Mouse (Mus musculus) MEL (cell line): ENCODE measurements at regions not wholly inside any gene's neighbourhood (a gene's known extent, or its start where the extent isn't known, plus 50 kb on each side); places are given as distances from the start of the nearest gene placed in this dataset.

Source experiments
- DNase-seq: peaks from one replicate; pipeline ENCODE4 v3.0.0; 2011; ENCODE audit warnings: low read depth, low spot score
- H3K27ac ChIP-seq: 2 replicates; pipeline ENCODE4 v1.5.1; 2012; ENCODE audit warnings: low read depth, mild to moderate bottlenecking, control low read depth, low read length, moderate library complexity; ENCODE audit not compliant: control insufficient read depth
- H3K27me3 ChIP-seq, 2 experiments: fragments of 150-350 bp in 1 of 2; sonication (generic) in 1 of 2; 2 replicates each; pipeline ENCODE4 v1.6.1; 2012; ENCODE audit warnings: low read length in 2 of 2, mild to moderate bottlenecking in 2 of 2, improper control_type of control experiment in 1 of 2, moderate library complexity in 1 of 2; ENCODE audit not compliant: insufficient read depth in 2 of 2, control insufficient read depth in 1 of 2
- H3K36me3 ChIP-seq, 2 experiments: 2 replicates each; pipeline ENCODE4 v1.6.1; 2012 to 2014; ENCODE audit warnings: low read length in 2 of 2, improper control_type of control experiment in 1 of 2, inconsistent platforms in 1 of 2, mild to moderate bottlenecking in 1 of 2; ENCODE audit not compliant: insufficient read depth in 2 of 2, control insufficient read depth in 1 of 2
- H3K4me1 ChIP-seq, 2 experiments: fragments of 150-350 bp in 1 of 2; sonication (generic) in 1 of 2; 2 replicates each; pipeline ENCODE4 v1.6.1; 2012; ENCODE audit warnings: low read length in 2 of 2, improper control_type of control experiment in 1 of 2, mild to moderate bottlenecking in 1 of 2; ENCODE audit not compliant: insufficient read depth in 2 of 2, control insufficient read depth in 1 of 2
- H3K4me3 ChIP-seq, 2 experiments: fragments of 150-350 bp in 1 of 2; sonication (generic) in 1 of 2; 2 replicates each; pipeline ENCODE4 v1.5.1; 2012; ENCODE audit warnings: low read depth in 2 of 2, low read length in 2 of 2, mild to moderate bottlenecking in 2 of 2, moderate library complexity in 2 of 2, control low read depth in 1 of 2, improper control_type of control experiment in 1 of 2; ENCODE audit not compliant: control insufficient read depth in 1 of 2, insufficient read depth in 1 of 2
- H3K79me2 ChIP-seq: 2 replicates; pipeline ENCODE4 v1.6.1; 2012; ENCODE audit warnings: mild to moderate bottlenecking, low read length, moderate library complexity; ENCODE audit not compliant: control insufficient read depth, poor library complexity, insufficient read depth
- H3K9ac ChIP-seq: 2 replicates; pipeline ENCODE4 v1.6.1; 2012; ENCODE audit warnings: low read depth, mild to moderate bottlenecking, control low read depth, low read length, moderate library complexity; ENCODE audit not compliant: control insufficient read depth, poor library complexity, severe bottlenecking
- H3K9me3 ChIP-seq: fragments of 150-350 bp; sonication (generic); replicated peaks from 2 replicates; pipeline ENCODE4 v1.6.1; 2012; ENCODE audit warnings: mild to moderate bottlenecking, low read length, improper control_type of control experiment, moderate library complexity; ENCODE audit not compliant: insufficient read depth
- CHD1 ChIP-seq: IDR thresholded peaks from 2 replicates; pipeline ENCODE4 v1.6.1; 2012; ENCODE audit warnings: low read depth, mild to moderate bottlenecking, inconsistent platforms, low read length, improper control_type of control experiment
- E2F4 ChIP-seq: IDR thresholded peaks from 2 replicates; pipeline ENCODE4 v1.6.1; 2011; ENCODE audit warnings: low read depth, low read length, improper control_type of control experiment, borderline replicate concordance
- ELF1 ChIP-seq: IDR thresholded peaks from 2 replicates; pipeline ENCODE4 v1.6.1; 2014; ENCODE audit warnings: low read depth, mild to moderate bottlenecking, inconsistent platforms, low read length, improper control_type of control experiment, moderate library complexity
- EP300 ChIP-seq, 2 experiments: IDR thresholded peaks; 2 replicates each; pipeline ENCODE4 v1.6.1; 2011; ENCODE audit warnings: improper control_type of control experiment in 2 of 2, low read length in 2 of 2, low read depth in 1 of 2, mild to moderate bottlenecking in 1 of 2
- HCFC1 ChIP-seq: IDR thresholded peaks from 2 replicates; pipeline ENCODE4 v1.6.1; 2012; ENCODE audit warnings: low read depth, mild to moderate bottlenecking, inconsistent platforms, low read length, improper control_type of control experiment, moderate library complexity
- JUND ChIP-seq: IDR thresholded peaks from 2 replicates; pipeline ENCODE4 v1.6.1; 2011; ENCODE audit warnings: low read depth, mild to moderate bottlenecking, improper control_type of control experiment, low read length
- KAT2A ChIP-seq: conservative IDR thresholded peaks from 2 replicates; pipeline ENCODE4 v1.6.1; 2012; ENCODE audit warnings: low read depth, low read length, improper control_type of control experiment, inconsistent platforms
- MAFK ChIP-seq: IDR thresholded peaks from 2 replicates; pipeline ENCODE4 v1.6.1; 2011; ENCODE audit warnings: low read depth, mild to moderate bottlenecking, low read length, improper control_type of control experiment, borderline replicate concordance
- MAX ChIP-seq: IDR thresholded peaks from 2 replicates; pipeline ENCODE4 v1.6.1; 2011; ENCODE audit warnings: low read length, improper control_type of control experiment
- MXI1 ChIP-seq: IDR thresholded peaks from 2 replicates; pipeline ENCODE4 v1.6.1; 2011; ENCODE audit warnings: mild to moderate bottlenecking, low read depth, low read length, improper control_type of control experiment
- MYB ChIP-seq: IDR thresholded peaks from 2 replicates; pipeline ENCODE4 v1.6.1; 2011; ENCODE audit warnings: mild to moderate bottlenecking, low read depth, low read length, improper control_type of control experiment
- MYC ChIP-seq: IDR thresholded peaks from 2 replicates; pipeline ENCODE4 v1.6.1; 2011; ENCODE audit warnings: low read depth, mild to moderate bottlenecking, low read length, improper control_type of control experiment, moderate library complexity
- POLR2A ChIP-seq, 2 experiments: IDR thresholded peaks; 2 replicates each; pipeline ENCODE4 v1.6.1; 2011 to 2012; ENCODE audit warnings: low read length in 2 of 2, mild to moderate bottlenecking in 2 of 2, control low read depth in 1 of 2, improper control_type of control experiment in 1 of 2, low read depth in 1 of 2, moderate library complexity in 1 of 2; ENCODE audit not compliant: control insufficient read depth in 1 of 2, insufficient read depth in 1 of 2, poor library complexity in 1 of 2
- POLR2AphosphoS2 ChIP-seq: IDR thresholded peaks from 2 replicates; pipeline ENCODE4 v1.6.1; 2011; ENCODE audit warnings: low read length, improper control_type of control experiment
- RAD21 ChIP-seq: IDR thresholded peaks from 2 replicates; pipeline ENCODE4 v1.6.1; 2011; ENCODE audit warnings: mild to moderate bottlenecking, low read depth, low read length, improper control_type of control experiment
- RCOR1 ChIP-seq: IDR thresholded peaks from 2 replicates; pipeline ENCODE4 v1.6.1; 2012; ENCODE audit warnings: low read depth, mild to moderate bottlenecking, inconsistent platforms, low read length, improper control_type of control experiment
- SIN3A ChIP-seq: IDR thresholded peaks from 2 replicates; pipeline ENCODE4 v1.6.1; 2012; ENCODE audit warnings: low read length, improper control_type of control experiment, inconsistent platforms
- SMC3 ChIP-seq: IDR thresholded peaks from 2 replicates; pipeline ENCODE4 v1.6.1; 2011; ENCODE audit warnings: low read depth, low read length, improper control_type of control experiment
- TBP ChIP-seq: IDR thresholded peaks from 2 replicates; pipeline ENCODE4 v1.8.0; 2011; ENCODE audit warnings: low read depth, low read length, improper control_type of control experiment
- UBTF ChIP-seq: IDR thresholded peaks from 2 replicates; pipeline ENCODE4 v1.6.1; 2012; ENCODE audit warnings: low read depth, mild to moderate bottlenecking, inconsistent platforms, low read length, improper control_type of control experiment, moderate library complexity, borderline replicate concordance; ENCODE audit not compliant: insufficient read depth
- USF1 ChIP-seq: IDR thresholded peaks from 2 replicates; pipeline ENCODE4 v1.6.1; 2014; ENCODE audit warnings: low read depth, mild to moderate bottlenecking, inconsistent platforms, low read length, improper control_type of control experiment, moderate library complexity
- ZKSCAN1 ChIP-seq: IDR thresholded peaks from 2 replicates; pipeline ENCODE4 v1.6.1; 2012; ENCODE audit warnings: low read depth, mild to moderate bottlenecking, inconsistent platforms, low read length, improper control_type of control experiment, moderate library complexity
- ZMIZ1 ChIP-seq: IDR thresholded peaks from 2 replicates; pipeline ENCODE4 v1.6.1; 2012; ENCODE audit warnings: low read depth, mild to moderate bottlenecking, inconsistent platforms, low read length, improper control_type of control experiment, moderate library complexity

- no peak for TF ChIP-seq SMC3
- TF ChIP-seq ELF1 = no peak
- no peak for TF ChIP-seq POLR2AphosphoS2
- no peak for TF ChIP-seq TBP
- TF ChIP-seq EP300 (IDR thresholded peaks at IDR 0.05; ENCODE audit: low read depth in 1 of 2, low read length in 2 of 2) = no peak
- no peak for TF ChIP-seq USF1
- TF ChIP-seq CHD1 = no peak
- TF ChIP-seq POLR2A (IDR thresholded peaks at IDR 0.05; ENCODE audit: control insufficient read depth in 1 of 2, insufficient read depth in 1 of 2, low read depth in 1 of 2, low read length in 2 of 2, poor library complexity in 1 of 2) = no peak
- TF ChIP-seq UBTF = no peak
- no peak for TF ChIP-seq KAT2A
- TF ChIP-seq HCFC1 = no peak
- no peak for TF ChIP-seq MYB
- TF ChIP-seq RCOR1 = no peak
- TF ChIP-seq MXI1 = no peak
- no peaks in the 10 kb centered on the region for H3K27me3 ChIP-seq
- H3K4me3 ChIP-seq = no peak overlapping the region
- no peaks in the 10 kb centered on the region for H3K4me1 ChIP-seq
- H3K27ac ChIP-seq = no peak overlapping the region
- no peak for DNase-seq
- no peak overlapping the region for H3K9ac ChIP-seq
- no peaks in the 10 kb centered on the region for H3K9me3 ChIP-seq
- H3K79me2 ChIP-seq = no peaks in the 10 kb centered on the region
- H3K36me3 ChIP-seq = no peaks in the 10 kb centered on the region
Measured at GRCm38 (mm10) chr9:32029786-32030185, 86.2 kb upstream of the Arhgap32 start.

GRCm38 (mm10) chr9:32030203-32030602 lies 85.7 kb upstream of the Arhgap32 start:
- Histone ChIP-seq H3K27me3 (no peaks in the 10 kb centered on the region), H3K9ac (no peak overlapping the region), H3K36me3 (no peaks in the 10 kb centered on the region), H3K9me3 (no peaks in the 10 kb centered on the region), H3K4me1 (no peaks in the 10 kb centered on the region), H3K4me3 (no peak overlapping the region), H3K27ac (no peak overlapping the region), H3K79me2 (no peaks in the 10 kb centered on the region)
- TF ChIP-seq JUND (no peak), E2F4 (no peak), ZMIZ1 (no peak), MAFK (no peak), ZKSCAN1 (no peak), SIN3A (no peak), MYB (no peak), ELF1 (no peak), MYC (no peak), EP300 (IDR thresholded peaks at IDR 0.05; ENCODE audit: low read depth in 1 of 2, low read length in 2 of 2) (no peak), TBP (no peak), USF1 (no peak), MAX (no peak), RAD21 (no peak)
- DNase-seq = no peak
